Mouse (Mus musculus): ENCODE measurements at regions not wholly inside any gene's neighbourhood (a gene's known extent, or its start where the extent isn't known, plus 50 kb on each side); places are given as distances from the start of the nearest gene placed in this dataset.

DNA sequence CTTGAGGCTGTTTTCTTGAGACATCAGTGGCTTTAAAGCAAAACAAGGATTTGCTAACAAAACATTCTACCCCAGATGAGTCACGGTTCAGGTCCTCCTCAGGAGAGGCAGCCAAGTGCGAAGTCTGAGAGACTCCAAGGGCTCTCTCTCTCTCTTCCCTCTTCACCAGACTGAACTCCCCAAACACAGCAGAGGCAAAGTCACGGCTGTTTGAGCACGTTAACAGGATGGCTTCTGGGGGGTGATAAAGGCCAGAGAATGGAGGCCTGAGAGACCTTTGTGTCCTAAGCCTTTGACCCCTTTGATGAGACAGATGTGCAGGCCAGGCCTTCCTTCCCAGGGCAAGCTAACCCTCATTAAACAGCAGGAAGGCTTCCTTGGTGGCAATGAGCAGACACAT, 122.7 kb upstream of the Rcn1 start:
- DNase-seq (ENCODE audit: low spot score) (no peak), ATAC-seq (no peak)
- no peaks in the 10 kb centered on the region for H3K36me3 ChIP-seq (ENCODE audit: insufficient read depth, low read length)
- no peaks in the 10 kb centered on the region for H3K9me3 ChIP-seq (ENCODE audit: low read length)
- H3K4me2 ChIP-seq (replicated peaks; ENCODE audit: low read depth, low read length) = no peak overlapping the region
- no peak overlapping the region for H3K4me3 ChIP-seq (ENCODE audit: low read depth, low read length)
- no peaks in the 10 kb centered on the region for H3K4me1 ChIP-seq (ENCODE audit: insufficient read depth, low read depth, low read length)
- 18% methylated on average over 4 of the region's 4 CpGs for WGBS
- no peak overlapping the region for H3K27ac ChIP-seq (ENCODE audit: low read length)
- TF ChIP-seq EP300 (IDR thresholded peaks at IDR 0.05) = no peak
- TF ChIP-seq CTCF (IDR thresholded peaks at IDR 0.05) = no peak
- no peaks in the 10 kb centered on the region for H3K27me3 ChIP-seq (replicated peaks; ENCODE audit: insufficient read depth, low read length)
- no peak overlapping the region for H3K9ac ChIP-seq (replicated peaks; ENCODE audit: low read depth)

DNA sequence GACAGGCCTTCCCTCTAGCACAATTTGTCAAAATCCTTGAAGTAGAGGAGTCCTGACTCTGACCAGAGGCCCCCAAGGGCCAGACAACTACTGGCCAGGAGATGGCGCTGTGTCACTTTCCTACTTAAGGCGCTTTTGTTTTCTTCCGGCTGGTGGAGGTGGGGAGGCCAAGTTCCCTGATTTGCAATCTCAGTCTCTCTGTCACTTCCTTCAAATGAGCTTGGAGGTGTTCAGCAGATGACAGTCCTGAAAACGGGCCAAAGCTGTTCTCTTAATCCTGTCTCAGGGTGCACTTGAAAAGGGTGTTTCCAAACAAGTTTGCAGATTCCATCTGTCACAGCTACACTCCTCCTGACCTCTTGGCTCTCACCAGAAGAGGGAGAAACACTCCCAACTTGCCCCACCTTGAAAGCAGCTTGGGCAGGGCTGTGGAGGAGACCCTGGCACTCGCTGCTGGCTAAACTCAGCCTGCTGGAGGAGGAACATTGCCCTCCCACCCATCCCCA, 124.2 kb upstream of the Rcn1 start:
- Histone ChIP-seq H3K36me3 (ENCODE audit: insufficient read depth, low read length) (no peaks in the 10 kb centered on the region), H3K4me1 (ENCODE audit: insufficient read depth, low read depth, low read length) (no peaks in the 10 kb centered on the region), H3K9me3 (ENCODE audit: low read length) (no peaks in the 10 kb centered on the region), H3K4me3 (ENCODE audit: low read depth, low read length) (no peak overlapping the region), H3K4me2 (replicated peaks; ENCODE audit: low read depth, low read length) (no peak overlapping the region), H3K27me3 (replicated peaks; ENCODE audit: insufficient read depth, low read length) (no peaks in the 10 kb centered on the region), H3K27ac (ENCODE audit: low read length) (no peak overlapping the region), H3K9ac (replicated peaks; ENCODE audit: low read depth) (no peak overlapping the region)
- peak; percentile 40 for DNase-seq (ENCODE audit: low spot score)
- TF ChIP-seq CTCF (IDR thresholded peaks at IDR 0.05) = peak; percentile 71
- no peak for TF ChIP-seq EP300 (IDR thresholded peaks at IDR 0.05)
- 0 out of 2 replicates have a peak, but pooled peaks have one; percentile 23 for ATAC-seq
- 5% methylated on average over 5 of the region's 5 CpGs for WGBS

DNA sequence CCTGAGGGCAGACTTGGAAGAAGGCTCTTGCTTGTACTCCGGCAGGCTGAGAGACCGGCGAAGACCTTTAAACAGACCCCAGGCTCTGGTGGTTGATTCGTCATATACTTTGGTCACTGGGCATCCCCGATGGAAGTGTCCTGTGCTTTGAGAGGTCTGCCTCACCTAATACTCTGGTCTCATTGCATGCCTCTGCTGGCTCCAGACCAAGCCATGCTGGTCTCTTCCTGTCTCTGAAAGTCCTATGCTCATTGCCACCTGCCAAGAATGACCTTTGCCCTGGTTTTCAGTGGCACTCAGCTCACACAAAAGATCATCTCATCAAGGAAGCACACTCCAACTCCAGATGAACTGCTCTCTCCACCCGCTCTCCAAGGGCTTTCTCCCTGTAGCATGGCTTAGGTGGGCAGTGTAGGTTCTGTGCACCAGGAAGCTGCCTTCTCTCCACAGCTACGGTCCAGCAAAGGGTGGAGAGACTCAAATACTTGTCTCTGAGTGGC, 126.0 kb upstream of the Rcn1 start:
- no peaks in the 10 kb centered on the region for H3K36me3 ChIP-seq (ENCODE audit: insufficient read depth, low read length)
- TF ChIP-seq EP300 (IDR thresholded peaks at IDR 0.05) = no peak
- TF ChIP-seq CTCF (IDR thresholded peaks at IDR 0.05) = no peak
- H3K4me3 ChIP-seq (ENCODE audit: low read depth, low read length) = no peak overlapping the region
- H3K4me1 ChIP-seq (ENCODE audit: insufficient read depth, low read depth, low read length) = no peaks in the 10 kb centered on the region
- H3K27me3 ChIP-seq (replicated peaks; ENCODE audit: insufficient read depth, low read length) = no peaks in the 10 kb centered on the region
- WGBS = 68% methylated on average over 7 of the region's 7 CpGs
- no peak for DNase-seq (ENCODE audit: low spot score)
- no peak for ATAC-seq
- H3K9ac ChIP-seq (replicated peaks; ENCODE audit: low read depth) = no peak overlapping the region
- no peak overlapping the region for H3K4me2 ChIP-seq (replicated peaks; ENCODE audit: low read depth, low read length)
- H3K9me3 ChIP-seq (ENCODE audit: low read length) = no peaks in the 10 kb centered on the region
- H3K27ac ChIP-seq (ENCODE audit: low read length) = no peak overlapping the region

DNA sequence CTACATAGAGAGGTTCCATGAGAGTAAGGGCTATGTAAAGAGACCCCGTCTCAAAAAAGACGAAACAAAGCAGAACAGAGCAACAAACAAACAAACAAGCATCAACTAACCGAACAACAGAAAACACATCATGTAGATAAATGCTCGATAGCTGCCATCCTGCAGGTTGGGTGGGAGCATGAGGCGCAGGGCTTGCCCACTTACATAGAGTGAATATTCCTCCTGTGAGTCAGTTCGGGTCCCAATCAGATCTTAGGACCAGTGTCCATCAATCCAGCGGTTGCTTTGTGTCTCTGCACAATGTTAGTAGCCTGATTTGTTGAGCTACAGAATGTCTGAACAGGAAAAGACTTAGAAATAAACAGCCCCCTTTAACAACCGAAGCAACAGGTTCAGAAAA, 129.4 kb upstream of the Rcn1 start:
- Histone ChIP-seq H3K27ac (ENCODE audit: low read length) (no peak overlapping the region), H3K27me3 (replicated peaks; ENCODE audit: insufficient read depth, low read length) (no peaks in the 10 kb centered on the region), H3K36me3 (ENCODE audit: insufficient read depth, low read length) (no peaks in the 10 kb centered on the region), H3K4me3 (ENCODE audit: low read depth, low read length) (no peak overlapping the region), H3K4me2 (replicated peaks; ENCODE audit: low read depth, low read length) (no peak overlapping the region), H3K9me3 (ENCODE audit: low read length) (no peaks in the 10 kb centered on the region), H3K4me1 (ENCODE audit: insufficient read depth, low read depth, low read length) (no peaks in the 10 kb centered on the region), H3K9ac (replicated peaks; ENCODE audit: low read depth) (no peak overlapping the region)
- ATAC-seq (no peak), DNase-seq (ENCODE audit: low spot score) (no peak)
- 84% methylated on average over 8 of the region's 8 CpGs for WGBS
- TF ChIP-seq CTCF (IDR thresholded peaks at IDR 0.05) (no peak), EP300 (IDR thresholded peaks at IDR 0.05) (no peak)

DNA sequence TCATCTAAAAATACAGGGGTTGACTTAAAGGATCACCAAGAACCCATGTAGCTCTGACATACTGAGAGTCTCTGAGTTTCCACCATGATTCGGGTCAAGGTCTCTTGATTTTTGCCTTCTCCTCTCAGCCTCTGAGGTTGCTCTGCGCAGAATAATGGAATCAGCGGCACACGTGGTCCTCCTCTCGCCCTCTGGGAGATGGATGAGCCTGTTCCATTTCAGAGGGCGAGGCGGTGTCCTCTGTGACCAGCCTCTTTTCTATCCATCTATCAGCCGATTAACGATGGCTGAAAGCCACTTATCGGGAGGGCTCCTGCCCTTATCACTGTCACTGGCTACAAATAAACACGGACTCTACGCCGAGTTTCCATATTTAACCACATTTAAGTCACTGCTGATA, 124.6 kb upstream of the Pax6 start:
- Histone ChIP-seq H3K4me1 (ENCODE audit: insufficient read depth, low read depth, low read length) (no peaks in the 10 kb centered on the region), H3K4me2 (replicated peaks; ENCODE audit: low read depth, low read length) (no peak overlapping the region), H3K9me3 (ENCODE audit: low read length) (no peaks in the 10 kb centered on the region), H3K4me3 (ENCODE audit: low read depth, low read length) (no peak overlapping the region), H3K9ac (replicated peaks; ENCODE audit: low read depth) (no peak overlapping the region), H3K27ac (ENCODE audit: low read length) (no peak overlapping the region), H3K27me3 (replicated peaks; ENCODE audit: insufficient read depth, low read length) (no peaks in the 10 kb centered on the region), H3K36me3 (ENCODE audit: insufficient read depth, low read length) (no peaks in the 10 kb centered on the region)
- TF ChIP-seq CTCF (IDR thresholded peaks at IDR 0.05) (no peak), EP300 (IDR thresholded peaks at IDR 0.05) (no peak)
- 33% methylated on average over 13 of the region's 13 CpGs for WGBS
- no peak for DNase-seq (ENCODE audit: low spot score)
- no peak for ATAC-seq

DNA sequence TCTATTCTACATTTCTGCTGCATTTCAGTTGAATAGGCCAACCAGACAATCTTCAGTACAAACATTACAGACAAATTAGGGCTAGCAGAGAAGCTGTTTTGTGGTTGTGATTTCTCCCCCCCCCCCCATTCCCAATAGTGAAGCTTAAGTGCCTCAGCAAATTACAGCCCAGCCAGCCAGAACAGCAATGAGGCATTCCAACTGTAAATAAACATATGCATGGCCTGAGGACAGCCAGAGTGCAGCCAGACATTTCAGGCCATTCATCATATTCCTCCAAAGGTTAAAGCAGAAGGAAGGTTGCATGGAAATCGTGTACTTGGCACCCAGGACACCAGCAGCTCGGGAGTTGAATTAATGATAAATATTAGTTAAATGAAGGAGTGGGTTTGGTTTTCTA, 116.6 kb upstream of the Pax6 start:
- H3K9me3 ChIP-seq (ENCODE audit: low read length) = no peaks in the 10 kb centered on the region
- H3K9ac ChIP-seq (replicated peaks; ENCODE audit: low read depth) = no peak overlapping the region
- H3K4me2 ChIP-seq (replicated peaks; ENCODE audit: low read depth, low read length) = no peak overlapping the region
- no peak for ATAC-seq
- no peaks in the 10 kb centered on the region for H3K4me1 ChIP-seq (ENCODE audit: insufficient read depth, low read depth, low read length)
- no peaks in the 10 kb centered on the region for H3K36me3 ChIP-seq (ENCODE audit: insufficient read depth, low read length)
- DNase-seq (ENCODE audit: low spot score) = no peak
- WGBS = 38% methylated on average over 2 of the region's 2 CpGs
- no peaks in the 10 kb centered on the region for H3K27me3 ChIP-seq (replicated peaks; ENCODE audit: insufficient read depth, low read length)
- no peak overlapping the region for H3K4me3 ChIP-seq (ENCODE audit: low read depth, low read length)
- TF ChIP-seq EP300 (IDR thresholded peaks at IDR 0.05) (no peak), CTCF (IDR thresholded peaks at IDR 0.05) (no peak)
- no peak overlapping the region for H3K27ac ChIP-seq (ENCODE audit: low read length)

DNA sequence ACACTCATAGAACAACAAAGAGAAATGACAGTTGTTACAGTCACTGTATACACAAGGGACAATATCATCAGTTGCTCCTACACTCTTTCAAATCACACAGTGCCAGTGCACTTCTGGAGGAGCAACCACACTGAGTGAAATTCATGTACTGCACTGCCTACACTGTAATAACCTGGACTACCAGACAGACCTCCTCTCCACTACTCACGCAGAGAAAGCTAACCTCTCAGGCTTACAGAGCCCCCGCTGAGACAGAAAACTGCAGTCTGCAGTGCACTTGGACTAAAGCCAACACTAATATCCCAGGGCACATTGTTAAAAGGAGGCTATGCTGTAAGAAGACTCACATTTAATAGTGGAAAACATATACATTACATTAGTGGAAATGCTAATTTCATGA, 81.9 kb upstream of the Pax6 start:
- Histone ChIP-seq H3K4me3 (ENCODE audit: low read depth, low read length) (no peak overlapping the region), H3K27ac (ENCODE audit: low read length) (no peak overlapping the region), H3K36me3 (ENCODE audit: insufficient read depth, low read length) (no peaks in the 10 kb centered on the region), H3K9me3 (ENCODE audit: low read length) (no peaks in the 10 kb centered on the region), H3K4me2 (replicated peaks; ENCODE audit: low read depth, low read length) (no peak overlapping the region), H3K4me1 (ENCODE audit: insufficient read depth, low read depth, low read length) (no peaks in the 10 kb centered on the region), H3K27me3 (replicated peaks; ENCODE audit: insufficient read depth, low read length) (no peaks in the 10 kb centered on the region), H3K9ac (replicated peaks; ENCODE audit: low read depth) (no peak overlapping the region)
- DNase-seq (ENCODE audit: low spot score) (no peak), ATAC-seq (no peak)
- 13% methylated on average over 2 of the region's 2 CpGs for WGBS
- TF ChIP-seq EP300 (IDR thresholded peaks at IDR 0.05) = no peak
- TF ChIP-seq CTCF (IDR thresholded peaks at IDR 0.05) = no peak
